Mouse (Mus musculus) thymus, postnatal 4 days (tissue): ENCODE results near the gene Olfr1406.
"Not testable (repeated sequence)": the region's sequence is repeated elsewhere in the genome, so short reads cannot be mapped to it uniquely, and the experiment has no call there.

Experiments
- DNase-seq: peaks from one replicate; pipeline ENCODE4 v3.0.0; 2021

Olfr1406 gene

DNA sequence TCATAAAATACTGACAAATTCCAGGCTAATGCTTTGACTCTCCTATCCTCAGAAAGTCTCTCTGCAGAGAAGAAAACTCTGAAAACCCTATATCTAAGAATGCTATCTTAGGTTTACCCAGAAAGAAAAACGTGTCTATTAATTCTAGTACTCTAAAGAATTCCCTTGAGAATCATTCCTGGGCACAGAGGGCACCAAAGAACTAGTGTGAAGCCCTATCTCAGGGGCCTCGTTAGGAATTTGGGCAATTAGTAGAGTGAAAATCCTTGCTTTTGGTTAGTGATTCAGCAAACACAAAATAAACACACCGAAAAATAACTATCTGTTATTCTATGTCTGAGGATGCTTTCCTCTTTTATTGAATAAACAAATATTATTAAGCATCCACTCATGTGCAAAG, at the start of gene Olfr1406:
TSS of gene Olfr1406 (minus strand) at position 101 of the 400 bp plus-strand sequence.
- no peak for DNase-seq

DNA sequence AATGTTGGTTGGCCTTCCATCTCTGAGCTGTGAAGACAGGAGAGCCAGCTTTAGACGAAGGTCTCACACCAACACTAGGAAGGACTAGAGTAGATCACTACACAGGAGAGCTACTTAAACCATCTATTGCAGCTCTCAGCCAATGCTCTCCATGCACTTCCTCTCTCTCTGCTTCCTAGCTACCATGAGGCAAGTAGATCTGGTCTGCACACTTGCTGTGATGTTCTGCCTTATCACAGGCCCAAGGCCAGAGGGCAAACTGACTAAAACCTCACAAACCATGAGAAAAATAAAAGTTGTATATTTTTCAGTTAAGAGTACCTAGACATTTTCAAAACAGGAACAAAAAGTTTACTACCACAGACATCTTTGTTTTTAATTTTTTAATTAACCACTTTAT, 46.6 kb upstream of the Olfr1406 start:
- DNase-seq = not testable (repeated sequence)

DNA sequence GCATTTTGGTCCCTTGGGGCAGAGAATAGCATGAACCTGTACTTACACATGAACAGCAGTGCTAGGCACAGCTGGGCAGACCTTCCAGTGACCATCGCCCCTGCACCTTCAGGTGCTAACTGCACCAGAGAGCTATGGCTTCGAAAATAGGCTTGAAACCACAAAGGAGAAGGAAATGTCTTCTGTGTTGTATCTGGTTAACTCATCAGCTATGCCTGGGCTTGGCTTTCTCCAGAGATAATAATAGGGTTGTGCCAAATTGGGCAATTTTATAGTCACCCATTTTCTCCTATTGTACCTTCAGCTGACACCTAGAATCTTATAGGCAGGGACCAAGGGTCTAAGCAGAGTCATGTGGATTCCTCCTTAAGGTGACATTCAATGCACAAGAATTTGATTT, 36.6 kb upstream of the Olfr1406 start, which contains the start of gene Fcer1a:
TSS of gene Fcer1a (minus strand) at position 134 of the 400 bp plus-strand sequence.
- DNase-seq = no peak

GRCm38 (mm10) chr1:173216481-173216880, 26.0 kb upstream of the Olfr1406 start:
- DNase-seq = no peak

GRCm38 (mm10) chr1:173212092-173212491, 21.7 kb upstream of the Olfr1406 start, which contains the start of gene Olfr1404:
Gene Olfr1404 (plus strand): TSS chr1:173212392.
- no peak for DNase-seq

DNA sequence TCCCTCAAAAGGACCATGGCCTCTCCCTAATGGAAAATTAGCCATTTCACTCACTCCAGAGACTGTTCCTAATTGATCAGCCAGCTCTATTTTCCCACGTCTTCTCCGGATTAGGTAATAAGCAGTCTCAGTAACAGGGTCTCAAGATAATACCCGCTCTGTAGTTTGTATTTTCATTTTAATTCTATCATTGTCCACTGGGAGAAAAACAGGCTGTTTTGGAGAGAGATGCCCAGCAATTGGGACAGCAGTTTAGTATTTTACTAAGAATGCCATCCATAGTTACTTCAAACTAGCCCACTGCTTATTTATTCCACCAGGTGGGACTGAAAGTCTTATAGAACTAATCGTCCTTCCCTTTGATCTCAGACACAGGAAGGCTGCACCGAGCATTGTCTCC, 7.1 kb upstream of the Olfr1406 start, which contains the start of gene Olfr218:
TSS of gene Olfr218 (plus strand) at position 301 of the 400 bp plus-strand sequence.
- no peak for DNase-seq

DNA sequence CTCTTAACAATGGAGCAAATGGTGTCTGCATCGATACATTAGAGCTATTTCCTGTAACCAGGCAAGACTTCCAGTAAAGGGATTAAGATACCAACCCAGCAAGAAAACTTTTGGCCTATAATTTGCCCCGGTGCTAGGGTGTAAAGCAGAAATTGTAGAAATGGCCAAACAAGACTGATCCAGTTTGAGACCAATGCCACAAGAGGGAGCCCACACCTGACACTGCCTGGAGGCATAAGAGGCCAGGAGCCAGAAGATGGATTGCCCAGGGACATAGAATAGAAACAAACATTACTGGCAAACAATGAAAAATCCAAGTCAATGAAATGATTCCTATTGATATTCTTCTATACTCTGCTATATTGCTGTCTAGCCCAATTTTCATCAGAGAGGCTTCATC, 5.9 kb upstream of the Olfr1406 start:
- no peak for DNase-seq

GRCm38 (mm10) chr1:173192059-173192458, 1.6 kb upstream of the Olfr1406 start:
- no peak for DNase-seq

- DNase-seq = no peak
These were observed 16.1 kb downstream of the Olfr1406 start for GRCm38 (mm10) chr1:173174154-173174842.

DNA sequence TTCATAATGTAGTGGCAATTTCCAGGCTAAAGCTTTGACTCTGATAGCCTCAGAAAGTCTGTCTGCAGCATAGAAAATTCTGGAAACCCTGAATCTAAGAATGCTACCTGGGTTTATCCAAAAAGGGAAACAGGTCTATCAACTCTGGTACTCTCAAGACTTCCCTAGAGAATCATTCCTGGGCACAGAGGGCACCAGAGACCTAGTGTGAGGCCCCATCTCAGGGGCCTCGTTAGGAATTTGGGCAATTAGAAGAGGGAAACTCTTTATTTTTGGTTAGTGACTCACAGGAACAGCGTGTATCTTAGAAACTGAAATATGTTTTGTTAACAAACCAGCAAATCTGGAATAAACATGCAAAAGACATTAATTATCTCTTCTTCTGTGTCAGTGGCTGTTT, 53.2 kb downstream of the Olfr1406 start, which contains the start of gene Olfr1408:
TSS of gene Olfr1408 (minus strand) at position 101 of the 400 bp plus-strand sequence.
- DNase-seq = no peak
